Mouse (Mus musculus) liver, adult (tissue): Measurements from ENCODE around the gene Gm44790.

ENCODE experiments used
- GATA4 ChIP-seq: IDR thresholded peaks from 2 replicates; pipeline ENCODE4 v1.6.1; 2014; ENCODE audit warnings: mild to moderate bottlenecking, low read length; ENCODE audit not compliant: insufficient replicate concordance

Gm44790 gene

DNA sequence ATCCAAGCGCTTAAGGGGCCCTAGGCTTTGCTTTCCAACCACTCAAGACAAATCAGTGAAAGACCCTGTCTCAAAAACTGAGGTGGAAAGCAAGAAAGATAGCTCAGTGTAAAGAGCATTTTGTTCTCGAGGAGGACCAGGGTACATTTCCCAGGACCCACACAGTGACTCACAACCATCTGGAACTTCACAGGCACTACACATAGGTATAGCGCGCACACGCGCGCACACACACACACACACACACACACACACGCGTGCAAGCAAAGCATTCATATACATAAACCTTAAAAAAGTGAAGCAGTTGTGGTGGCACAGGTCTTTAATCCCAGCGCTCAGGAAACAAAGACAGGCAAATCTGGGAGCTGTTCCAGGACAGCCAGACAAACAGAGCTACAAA lies 15.1 kb downstream of the Gm44790 start:
- TF ChIP-seq GATA4, result no peak

DNA sequence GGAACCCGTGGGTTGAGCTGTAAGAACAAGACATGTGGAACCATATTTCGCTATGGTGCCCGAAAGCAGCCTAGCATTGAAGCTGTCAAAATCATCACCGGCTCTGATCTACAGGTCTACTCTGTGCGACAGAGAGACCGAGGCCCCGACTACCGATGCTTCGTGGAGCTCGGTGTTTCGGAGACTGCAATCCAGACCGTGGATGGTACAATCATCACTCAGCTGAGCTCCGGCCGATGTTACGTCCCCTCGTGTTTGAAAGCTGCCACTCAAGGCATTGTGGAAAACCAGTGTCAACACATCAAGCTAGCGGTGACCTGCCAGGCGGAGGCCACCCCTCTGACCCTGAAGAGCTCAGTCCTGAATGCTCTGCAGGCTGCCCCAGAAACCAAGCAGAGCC lies 19.1 kb downstream of the Gm44790 start:
- no peak for TF ChIP-seq GATA4

- no peak for TF ChIP-seq GATA4
These were observed 20.6 kb downstream of the Gm44790 start for GRCm38 (mm10) chr6:86446927-86447568.

- TF ChIP-seq GATA4, result no peak
These were observed 30.3 kb downstream of the Gm44790 start for GRCm38 (mm10) chr6:86456727-86457126.

- no peak for TF ChIP-seq GATA4
These were observed 36.6 kb downstream of the Gm44790 start for GRCm38 (mm10) chr6:86463079-86463478.

- no peak for TF ChIP-seq GATA4
These were observed 44.9 kb downstream of the Gm44790 start for GRCm38 (mm10) chr6:86471317-86471716.

GRCm38 (mm10) chr6:86471760-86472099 lies 45.3 kb downstream of the Gm44790 start:
- TF ChIP-seq GATA4, result no peak

- no peak; the same call in 1 of the 2 replicates for TF ChIP-seq GATA4
These were observed 45.9 kb downstream of the Gm44790 start for GRCm38 (mm10) chr6:86472100-86472955.

- no peak for TF ChIP-seq GATA4
These were observed 46.6 kb downstream of the Gm44790 start for GRCm38 (mm10) chr6:86473077-86473476.

DNA sequence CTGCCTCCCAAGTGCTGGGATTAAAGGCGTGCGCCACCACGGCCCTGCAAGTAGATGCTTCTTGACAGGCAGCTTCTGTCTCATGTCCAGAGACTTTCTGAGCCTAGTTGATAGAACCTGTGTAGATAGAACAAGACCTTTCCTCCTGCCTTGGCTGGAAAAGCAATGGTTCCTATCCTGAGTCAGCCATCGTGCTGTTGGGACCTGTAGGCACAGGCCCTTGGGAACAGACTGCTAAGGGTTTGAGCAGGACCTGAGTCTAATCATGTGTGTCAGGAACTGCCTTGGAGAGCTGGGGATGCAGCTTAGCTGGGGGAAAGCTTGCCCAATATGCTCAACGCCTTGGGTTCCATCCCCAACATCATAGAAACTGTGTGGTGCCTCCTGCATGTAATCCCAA lies 47.6 kb downstream of the Gm44790 start:
- TF ChIP-seq GATA4, result no peak

- TF ChIP-seq GATA4, result no peak
These were observed 48.3 kb downstream of the Gm44790 start for GRCm38 (mm10) chr6:86474646-86475181.

- no peak for TF ChIP-seq GATA4
These were observed 49.2 kb downstream of the Gm44790 start for GRCm38 (mm10) chr6:86475462-86476167.

DNA sequence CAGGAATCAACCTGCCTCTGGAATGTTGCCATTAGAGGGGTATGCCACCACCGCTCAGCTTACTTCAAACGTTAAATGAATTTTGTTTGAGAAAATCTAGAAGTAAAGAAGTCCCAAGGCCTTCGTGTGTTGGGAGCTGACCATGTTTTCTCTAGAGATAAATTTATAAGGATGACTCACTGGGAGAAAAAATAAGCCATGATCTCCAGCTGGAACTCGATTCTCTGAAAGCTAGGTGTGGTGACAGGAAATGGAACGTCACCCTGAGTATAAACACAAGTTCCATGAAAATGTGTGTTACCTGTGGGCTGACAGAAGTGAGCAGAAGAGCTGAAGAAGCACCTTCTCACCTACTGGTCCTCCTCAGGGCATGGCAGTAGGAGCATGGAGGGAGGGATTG lies 50.5 kb downstream of the Gm44790 start:
- TF ChIP-seq GATA4, result no peak

DNA sequence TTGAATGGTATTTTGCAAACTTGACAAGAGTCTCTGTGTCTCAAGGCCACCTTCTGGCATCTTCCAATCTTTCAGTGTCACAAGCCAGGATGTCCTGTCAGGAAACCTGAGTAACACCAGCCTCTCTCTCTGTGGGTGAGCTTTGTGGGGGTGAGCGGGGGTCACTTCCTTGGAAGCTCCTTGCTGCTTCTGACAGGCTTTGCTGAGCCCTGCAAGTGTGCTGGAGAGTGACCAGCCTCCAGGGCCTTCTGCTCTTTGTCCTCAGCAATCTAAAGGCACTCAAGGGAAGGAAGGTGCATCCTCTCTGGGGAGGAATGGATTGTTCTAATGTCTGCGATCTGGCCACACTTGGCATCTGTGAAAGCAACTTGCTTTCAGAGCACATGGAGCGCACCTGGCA lies 52.9 kb downstream of the Gm44790 start:
- TF ChIP-seq GATA4, result peak; percentile 75; the same call in 1 of the 2 replicates

GRCm38 (mm10) chr6:86479816-86480188 lies 53.3 kb downstream of the Gm44790 start:
- no peak for TF ChIP-seq GATA4

DNA sequence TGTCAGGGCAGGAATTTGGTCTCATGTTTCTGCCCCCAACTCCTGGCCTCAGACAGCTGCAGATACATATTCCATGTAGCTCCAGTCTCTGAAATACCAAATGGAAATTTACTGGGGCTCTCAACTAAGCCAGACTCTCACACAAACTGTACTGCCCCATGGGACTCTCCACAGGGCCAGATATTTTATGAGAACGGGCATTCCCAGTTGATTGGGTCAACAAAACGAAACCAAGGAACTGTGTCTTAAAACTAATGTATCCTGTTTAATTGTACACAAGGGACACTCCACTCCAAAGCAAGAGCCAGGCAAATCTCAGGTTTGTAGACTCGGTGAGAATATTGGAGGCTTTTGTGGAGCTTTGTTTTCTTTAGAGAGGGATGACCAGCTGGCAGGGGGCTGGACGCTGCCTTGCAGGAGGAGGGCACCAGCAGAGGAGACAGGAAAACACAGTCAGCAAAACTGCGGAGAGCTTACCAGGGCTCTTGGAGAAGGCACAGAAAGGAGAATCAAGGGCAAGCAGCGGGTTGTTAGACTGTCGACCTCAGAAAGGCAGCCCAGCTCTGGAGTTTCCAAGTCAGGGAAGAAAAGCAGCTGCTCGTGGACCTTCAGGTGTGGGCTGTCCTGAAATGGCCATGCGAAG lies 53.9 kb downstream of the Gm44790 start:
- TF ChIP-seq GATA4, result no peak

DNA sequence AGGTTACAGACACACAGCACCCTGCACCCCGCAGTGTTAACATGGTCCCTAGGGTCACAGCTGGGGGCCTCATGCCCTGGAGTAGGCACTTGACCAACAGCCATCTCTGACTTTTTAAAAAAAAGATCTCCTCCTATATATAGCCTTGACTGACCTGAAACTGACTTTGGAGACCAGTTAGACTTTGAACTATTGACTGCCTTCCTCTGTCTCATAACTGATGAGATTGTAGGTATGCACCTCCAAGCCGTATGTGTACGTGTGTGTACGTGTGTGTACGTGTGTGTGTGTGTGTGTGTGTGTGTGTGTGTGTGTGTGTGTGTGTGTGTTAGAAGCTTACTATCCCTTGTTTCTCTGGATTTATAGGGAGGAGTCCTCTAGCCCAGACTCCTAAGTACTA lies 55.4 kb downstream of the Gm44790 start:
- no peak for TF ChIP-seq GATA4
